Mouse (Mus musculus) intestine, embryonic 16.5 days (tissue): Measurements from ENCODE around the gene Ap3s2. TPM values are rescaled to one million over a fixed set of nuclear protein-coding genes. Genes with fewer than 3 reads are reported as not detected.

Source experiments
- ATAC-seq: fragments of 200-750 bp; cut with Nextera tagmentation; 2 replicates; pipeline ENCODE4 v1.8.0; 2017; ENCODE audit warnings: moderate TSS enrichment, moderate library complexity
- H3K27ac ChIP-seq: fragments of 300-500 bp; sonication (generic); 2 replicates; pipeline ENCODE4 v1.5.1; 2014; ENCODE audit warnings: mild to moderate bottlenecking, low read length
- H3K27me3 ChIP-seq: fragments of 300-500 bp; sonication (generic); replicated peaks from 2 replicates; pipeline ENCODE4 v1.6.1; 2014; ENCODE audit warnings: low read length, control low read depth, mixed read lengths; ENCODE audit not compliant: control insufficient read depth, insufficient read depth
- H3K36me3 ChIP-seq: fragments of 300-500 bp; sonication (generic); 2 replicates; pipeline ENCODE4 v1.6.1; 2014; ENCODE audit warnings: low read length, control low read depth; ENCODE audit not compliant: control insufficient read depth, insufficient read depth
- H3K4me1 ChIP-seq: fragments of 300-500 bp; sonication (generic); 2 replicates; pipeline ENCODE4 v1.6.1; 2014; ENCODE audit warnings: low read length, control low read depth, mixed read lengths; ENCODE audit not compliant: control insufficient read depth, insufficient read depth
- H3K4me2 ChIP-seq: fragments of 300-500 bp; sonication (generic); 2 replicates; pipeline ENCODE4 v1.6.1; 2014; ENCODE audit warnings: low read depth, low read length, control low read depth
- H3K4me3 ChIP-seq: fragments of 300-500 bp; sonication (generic); 2 replicates; pipeline ENCODE4 v1.5.1; 2014; ENCODE audit warnings: mild to moderate bottlenecking, low read length
- H3K9ac ChIP-seq: fragments of 300-500 bp; sonication (generic); 2 replicates; pipeline ENCODE4 v1.6.1; 2014; ENCODE audit warnings: low read depth, low read length
- H3K9me3 ChIP-seq: fragments of 300-500 bp; sonication (generic); 2 replicates; pipeline ENCODE4 v1.6.1; 2016; ENCODE audit warnings: low read length, control low read depth; ENCODE audit not compliant: control insufficient read depth
- WGBS: fragments of 180-500 bp; shearing (Covaris S2); extraction: QIAGEN DNeasy Blood & Tissue Kit; methylation state at CpG from one replicate; pipeline ENCODE4 v1.1.7; 2014; 5-methylcytosine and 5-hydroxymethylcytosine counted together
- polyA plus RNA-seq: library from polyadenylated mRNA; unstranded; fragments of >200 nt; fragmentation: Nextera tagmentation; extraction: Ambion mirVana; gene quantifications from 2 replicates; pipeline ENCODE4 v1.2.1, GENCODE M21; 2015

Ap3s2 gene
- polyA plus RNA-seq, 1 experiment from 2014 or later: 30.7 TPM

DNA sequence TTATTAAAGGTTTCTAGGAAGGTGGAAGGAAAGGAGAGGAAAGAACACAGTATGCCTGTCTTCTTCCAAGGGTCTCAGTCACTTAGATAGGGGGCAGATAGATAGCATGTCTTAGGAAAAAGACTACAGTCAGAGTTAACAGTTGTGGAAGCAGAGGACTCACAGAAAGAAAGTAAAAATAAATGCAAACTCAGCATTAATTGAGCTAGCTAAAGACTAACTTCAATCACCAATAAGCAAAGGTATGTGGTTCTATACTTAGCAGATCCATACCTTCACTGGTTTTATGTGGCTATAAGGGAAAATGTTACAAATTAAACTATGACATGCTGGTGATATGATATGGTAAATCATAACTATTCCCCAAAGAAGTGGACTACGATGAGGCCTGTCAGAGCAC is 25.7 kb downstream of the Ap3s2 start:
- Histone ChIP-seq H3K36me3 (no peaks in the 10 kb centered on the region), H3K9me3 (no peaks in the 10 kb centered on the region), H3K27ac (peak overlapping the region; percentile 62), H3K4me1 (peaks cover 15% of the 10 kb centered on the region), H3K9ac (no peak overlapping the region), H3K27me3 (no peaks in the 10 kb centered on the region), H3K4me2 (no peak overlapping the region), H3K4me3 (no peak overlapping the region)
- WGBS: 84% methylated on average over 1 of the region's 1 CpGs
- ATAC-seq: no peak

- Histone ChIP-seq H3K4me2 (no peak overlapping the region), H3K4me1 (peaks cover 24% of the 10 kb centered on the region), H3K27me3 (no peaks in the 10 kb centered on the region), H3K36me3 (no peaks in the 10 kb centered on the region), H3K4me3 (no peak overlapping the region), H3K9ac (no peak overlapping the region), H3K9me3 (no peaks in the 10 kb centered on the region), H3K27ac (peak overlapping the region; percentile 57)
- 61% methylated on average over 6 of the region's 6 CpGs for WGBS
- peak; percentile 53 for ATAC-seq
Measured at GRCm38 (mm10) chr7:79892576-79893428, 27.6 kb downstream of the Ap3s2 start.

GRCm38 (mm10) chr7:79890436-79891221 is 29.8 kb downstream of the Ap3s2 start:
- no peaks in the 10 kb centered on the region for H3K36me3 ChIP-seq
- 0 out of 2 replicates have a peak overlapping the region, but pooled peaks have one; percentile 26 for H3K9ac ChIP-seq
- no peaks in the 10 kb centered on the region for H3K9me3 ChIP-seq
- peak; percentile 55 for ATAC-seq
- peaks cover 28% of the 10 kb centered on the region for H3K4me1 ChIP-seq
- no peak overlapping the region for H3K4me2 ChIP-seq
- no peak overlapping the region for H3K4me3 ChIP-seq
- peak overlapping the region; percentile 86 for H3K27ac ChIP-seq
- WGBS: 66% methylated on average over 15 of the region's 15 CpGs
- no peaks in the 10 kb centered on the region for H3K27me3 ChIP-seq

DNA sequence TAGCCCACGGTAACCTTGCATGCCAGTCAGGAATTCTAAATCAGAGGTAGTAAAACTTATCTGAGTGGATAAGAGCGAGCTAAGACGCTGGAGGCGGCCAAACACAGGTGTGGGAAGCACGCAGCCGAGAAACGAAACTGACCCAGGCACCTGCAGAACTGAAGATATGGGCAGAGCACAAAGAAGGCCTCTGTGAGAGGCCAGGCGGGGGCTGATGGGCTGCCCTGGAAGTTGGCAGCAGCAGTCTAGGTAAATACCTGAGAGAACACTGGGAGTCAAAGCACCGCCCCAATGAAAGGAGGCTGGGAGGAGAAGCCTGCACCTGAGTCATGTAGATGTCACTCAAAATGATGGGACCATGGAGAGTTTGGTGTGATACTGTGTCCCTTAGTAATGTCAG is 31.8 kb downstream of the Ap3s2 start:
- peak; percentile 85 for ATAC-seq
- peak overlapping the region; percentile 10; the same call in 1 of the 2 replicates for H3K4me3 ChIP-seq

DNA sequence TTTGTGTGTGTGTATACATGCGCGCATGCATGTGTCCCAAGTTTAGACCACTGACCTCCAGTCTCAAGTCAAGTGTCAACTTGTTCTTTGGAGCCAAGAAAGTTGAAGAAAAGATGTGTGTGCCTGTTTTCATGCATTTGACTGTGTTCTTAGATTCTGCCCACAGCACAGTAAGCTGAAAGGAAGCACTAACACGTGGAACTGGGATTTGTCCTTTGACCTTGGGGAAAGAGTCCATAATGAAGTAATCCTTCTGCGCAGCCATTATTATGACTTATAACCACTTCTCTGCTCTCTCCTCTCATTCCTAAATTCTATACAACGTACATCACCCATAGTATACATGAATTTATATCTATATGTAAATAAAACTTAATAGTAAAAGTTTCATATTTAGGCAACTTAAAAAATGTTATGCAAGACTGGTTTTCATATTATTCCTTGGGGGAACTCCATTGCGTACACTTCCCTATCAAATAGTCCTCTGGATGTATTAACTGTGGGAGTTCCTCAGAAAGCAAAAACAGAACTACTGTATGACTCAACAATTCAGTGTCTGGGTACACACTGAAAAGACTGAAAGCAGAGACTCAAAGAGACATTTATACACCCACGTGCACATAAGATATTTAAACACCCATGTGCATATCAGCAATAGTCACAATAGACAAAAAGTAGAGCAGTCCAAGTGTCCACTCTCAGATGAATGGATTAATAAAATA is 36.7 kb downstream of the Ap3s2 start:
- Histone ChIP-seq H3K4me2 (no peak overlapping the region), H3K27me3 (no peaks in the 10 kb centered on the region), H3K9ac (no peak overlapping the region), H3K4me3 (no peak overlapping the region), H3K4me1 (peaks cover 29% of the 10 kb centered on the region; the same call in 1 of the 2 replicates), H3K9me3 (no peaks in the 10 kb centered on the region), H3K36me3 (no peaks in the 10 kb centered on the region; the same call in 1 of the 2 replicates), H3K27ac (no peak overlapping the region)
- 76% methylated on average over 7 of the region's 7 CpGs for WGBS
- no peak for ATAC-seq

More for the DNA sequence above, 31.8 kb downstream of the Ap3s2 start:
- H3K9me3 ChIP-seq: no peaks in the 10 kb centered on the region
- peaks cover 20% of the 10 kb centered on the region for H3K4me1 ChIP-seq
- 55% methylated on average over 9 of the region's 9 CpGs for WGBS
- H3K36me3 ChIP-seq: no peaks in the 10 kb centered on the region
- H3K4me2 ChIP-seq: peak overlapping the region; percentile 34; the same call in 1 of the 2 replicates
- no peaks in the 10 kb centered on the region for H3K27me3 ChIP-seq
- 0 out of 2 replicates have a peak overlapping the region, but pooled peaks have one; percentile 4 for H3K9ac ChIP-seq
- H3K27ac ChIP-seq: peak overlapping the region; percentile 79

DNA sequence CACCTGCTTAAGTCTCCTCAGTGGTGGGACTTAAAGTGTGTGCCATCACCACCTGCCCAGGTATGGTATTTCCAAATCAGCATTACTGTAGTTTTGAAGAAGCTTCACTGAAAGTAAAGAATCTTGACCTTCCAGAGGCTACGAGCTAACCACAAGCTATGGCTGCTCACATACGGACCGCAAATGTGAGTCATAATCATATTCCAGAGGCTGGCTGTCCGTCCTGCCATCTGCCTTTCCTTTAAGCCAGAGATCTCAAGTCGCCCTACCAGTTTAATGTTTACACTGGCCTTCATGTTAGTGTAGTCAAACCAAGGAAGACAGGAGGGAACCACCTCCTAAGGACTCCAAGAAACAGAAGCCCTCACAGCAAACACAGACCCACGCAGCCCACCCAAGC is 38.5 kb downstream of the Ap3s2 start:
- Histone ChIP-seq H3K36me3 (no peaks in the 10 kb centered on the region; the same call in 1 of the 2 replicates), H3K27me3 (no peaks in the 10 kb centered on the region), H3K27ac (no peak overlapping the region), H3K4me2 (no peak overlapping the region), H3K9ac (no peak overlapping the region), H3K4me3 (no peak overlapping the region), H3K4me1 (peaks cover 24% of the 10 kb centered on the region), H3K9me3 (no peaks in the 10 kb centered on the region)
- 76% methylated on average over 6 of the region's 6 CpGs for WGBS
- ATAC-seq: no peak

DNA sequence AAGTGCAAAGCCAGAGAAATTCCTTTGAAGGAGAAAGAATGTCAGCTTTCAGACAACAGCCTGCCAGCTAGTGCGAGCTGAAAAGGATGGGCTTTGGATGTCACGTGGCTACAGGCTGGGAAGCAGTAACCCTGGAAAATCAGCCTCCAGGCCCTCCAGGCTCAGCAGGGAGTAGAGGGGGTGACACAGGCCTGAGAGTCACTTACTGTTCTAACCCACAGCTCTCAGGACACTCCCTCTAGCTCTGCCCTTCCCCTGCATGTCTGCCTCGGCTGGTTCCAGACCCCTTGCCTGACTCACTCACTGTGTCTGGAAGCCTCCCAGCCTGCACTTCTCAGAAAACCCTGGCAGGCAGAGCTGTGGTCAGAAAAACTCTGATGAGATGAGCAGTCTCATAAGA is 39.5 kb downstream of the Ap3s2 start:
- no peak for ATAC-seq
- Histone ChIP-seq H3K27ac (no peak overlapping the region; the same call in 1 of the 2 replicates), H3K9me3 (no peaks in the 10 kb centered on the region), H3K4me1 (peaks cover 24% of the 10 kb centered on the region), H3K9ac (no peak overlapping the region), H3K4me3 (no peak overlapping the region), H3K27me3 (no peaks in the 10 kb centered on the region), H3K4me2 (no peak overlapping the region), H3K36me3 (no peaks in the 10 kb centered on the region; the same call in 1 of the 2 replicates)
- 40% methylated on average over 3 of the region's 3 CpGs for WGBS

DNA sequence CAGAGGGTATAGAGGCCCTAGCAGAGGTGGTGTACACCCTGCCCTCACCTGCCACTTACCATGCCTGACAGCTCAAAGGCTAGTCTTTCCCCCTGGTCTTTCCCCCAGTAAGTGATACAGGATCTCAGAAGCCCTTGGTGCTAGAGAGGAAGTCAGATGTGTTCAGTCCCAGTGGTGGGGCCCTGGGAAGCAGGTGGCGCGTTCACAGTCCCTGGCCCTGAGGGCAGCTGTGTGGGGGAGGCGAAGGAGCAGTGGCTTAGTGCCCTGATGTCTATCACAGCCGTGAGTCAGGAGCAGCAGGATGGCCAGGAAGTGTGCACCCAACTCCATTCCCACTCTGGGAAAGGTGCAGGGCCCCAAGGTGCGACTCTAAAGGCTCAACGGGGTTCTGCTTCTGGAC is 40.4 kb downstream of the Ap3s2 start:
- H3K36me3 ChIP-seq: no peaks in the 10 kb centered on the region; the same call in 1 of the 2 replicates
- H3K27ac ChIP-seq: 0 out of 2 replicates have a peak overlapping the region, but pooled peaks have one; percentile 42
- ATAC-seq: peak; percentile 49

More for the DNA sequence above, 40.4 kb downstream of the Ap3s2 start:
- Histone ChIP-seq H3K4me1 (peaks cover 24% of the 10 kb centered on the region), H3K9me3 (no peaks in the 10 kb centered on the region), H3K9ac (0 out of 2 replicates have a peak overlapping the region, but pooled peaks have one; percentile 10), H3K4me2 (no peak overlapping the region), H3K4me3 (no peak overlapping the region), H3K27me3 (no peaks in the 10 kb centered on the region)
- 74% methylated on average over 6 of the region's 6 CpGs for WGBS
